Mouse (Mus musculus) T-helper 1 cell (primary cell): Measurements from ENCODE around the gene Dmp1.

Experiments used
- in situ Hi-C: fragments of 300-600 bp; cut with MboI, MseI; formaldehyde crosslinking; loops from one replicate; pipeline ENCODE4 v1.15.1; 2025; ENCODE audit warnings: high pct_unique_total_duplicates

Dmp1 gene

GRCm38 (mm10) chr5:104202351-104202750 is at the start of gene Dmp1:
Dmp1 (plus strand) TSS chr5:104202613.
- in situ Hi-C loops, result no loop called here

- in situ Hi-C loops, result no loop called here
These were observed 44.7 kb upstream of the Dmp1 start for GRCm38 (mm10) chr5:104157701-104158100.

- in situ Hi-C loops, result no loop called here
These were observed 43.9 kb upstream of the Dmp1 start for GRCm38 (mm10) chr5:104158332-104159052.

- in situ Hi-C loops, result no loop called here
These were observed 41.8 kb upstream of the Dmp1 start for GRCm38 (mm10) chr5:104160581-104160980.

GRCm38 (mm10) chr5:104161390-104161789 is 41.0 kb upstream of the Dmp1 start:
- in situ Hi-C loops, result no loop called here

- in situ Hi-C loops, result no loop called here
These were observed 38.9 kb upstream of the Dmp1 start for GRCm38 (mm10) chr5:104163536-104163935.

GRCm38 (mm10) chr5:104170412-104170811 is 32.0 kb upstream of the Dmp1 start, which contains the start of gene Dspp:
Dspp (plus strand) TSS chr5:104170712.
- in situ Hi-C loops, result no loop called here

- in situ Hi-C loops, result no loop called here
These were observed 29.3 kb upstream of the Dmp1 start for GRCm38 (mm10) chr5:104173094-104173493.

- in situ Hi-C loops, result no loop called here
These were observed 18.7 kb upstream of the Dmp1 start for GRCm38 (mm10) chr5:104183743-104184142.

GRCm38 (mm10) chr5:104187281-104187680 is 15.1 kb upstream of the Dmp1 start:
- in situ Hi-C loops, result no loop called here

GRCm38 (mm10) chr5:104195086-104195485 is 7.3 kb upstream of the Dmp1 start:
- in situ Hi-C loops, result no loop called here

GRCm38 (mm10) chr5:104201153-104201950 is 1.1 kb upstream of the Dmp1 start:
- in situ Hi-C loops, result no loop called here

- in situ Hi-C loops, result no loop called here
These were observed 10.1 kb downstream of the Dmp1 start for GRCm38 (mm10) chr5:104212531-104212930.

GRCm38 (mm10) chr5:104218926-104219325 is 16.5 kb downstream of the Dmp1 start:
- in situ Hi-C loops, result no loop called here

GRCm38 (mm10) chr5:104224299-104224698 is 21.9 kb downstream of the Dmp1 start:
- in situ Hi-C loops, result no loop called here

GRCm38 (mm10) chr5:104224750-104225149 is 22.3 kb downstream of the Dmp1 start:
- in situ Hi-C loops, result no loop called here

GRCm38 (mm10) chr5:104228497-104228896 is 26.1 kb downstream of the Dmp1 start:
- in situ Hi-C loops, result no loop called here

- in situ Hi-C loops, result no loop called here
These were observed 34.3 kb downstream of the Dmp1 start for GRCm38 (mm10) chr5:104236741-104237140.

- in situ Hi-C loops, result no loop called here
These were observed 37.4 kb downstream of the Dmp1 start for GRCm38 (mm10) chr5:104239674-104240378.

GRCm38 (mm10) chr5:104244261-104244660 is 41.8 kb downstream of the Dmp1 start:
- in situ Hi-C loops, result no loop called here

GRCm38 (mm10) chr5:104251811-104252210 is 49.4 kb downstream of the Dmp1 start:
- in situ Hi-C loops, result no loop called here

GRCm38 (mm10) chr5:104256585-104256984 is 54.2 kb downstream of the Dmp1 start:
- in situ Hi-C loops, result no loop called here
